Mouse (Mus musculus) heart, adult 11 months (tissue): ENCODE measurements around the gene Kcnj10.

Experiments used
- DNase-seq: peaks from one replicate; pipeline ENCODE4 v3.0.0; 2022

Gene Kcnj10

DNA sequence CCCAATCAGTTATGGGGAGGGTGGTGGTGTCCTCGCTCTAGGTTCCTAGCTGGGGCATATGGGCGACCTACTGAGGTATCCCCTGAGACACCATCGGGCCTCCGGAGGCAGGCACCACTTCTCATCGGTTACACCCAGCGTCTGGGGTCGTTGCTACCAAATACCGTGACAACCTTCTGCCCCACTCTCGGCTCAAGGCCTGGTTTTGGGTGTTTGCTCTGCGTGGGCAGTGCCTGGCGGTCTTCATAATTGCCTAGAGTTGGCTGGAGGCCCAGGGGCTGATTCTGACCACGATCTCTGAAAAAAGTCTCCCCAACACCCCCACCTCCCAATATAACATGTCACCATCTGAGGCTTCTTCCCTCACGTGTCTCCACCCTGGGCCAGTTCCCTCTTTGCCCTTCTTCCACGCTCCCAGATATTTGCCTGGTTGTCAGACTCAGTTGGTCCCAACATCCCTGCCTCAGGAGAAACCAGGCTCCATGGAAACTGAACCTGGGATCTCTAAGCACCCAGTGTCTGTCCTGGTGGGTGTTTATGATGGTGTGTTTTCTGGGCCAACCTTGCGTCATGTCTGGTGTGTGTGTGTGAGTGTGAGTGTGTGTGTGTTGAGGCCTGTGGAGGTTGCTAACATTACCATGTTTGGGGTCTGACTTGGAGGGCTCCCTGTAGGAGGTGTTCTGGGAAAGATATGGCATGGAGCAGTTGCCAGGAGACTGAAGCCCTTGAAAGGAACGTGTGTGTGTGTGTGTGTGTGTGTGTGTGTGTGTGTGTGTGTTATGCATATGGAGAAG lies 28.0 kb upstream of the Kcnj10 start:
- peak; percentile 97 for DNase-seq

DNA sequence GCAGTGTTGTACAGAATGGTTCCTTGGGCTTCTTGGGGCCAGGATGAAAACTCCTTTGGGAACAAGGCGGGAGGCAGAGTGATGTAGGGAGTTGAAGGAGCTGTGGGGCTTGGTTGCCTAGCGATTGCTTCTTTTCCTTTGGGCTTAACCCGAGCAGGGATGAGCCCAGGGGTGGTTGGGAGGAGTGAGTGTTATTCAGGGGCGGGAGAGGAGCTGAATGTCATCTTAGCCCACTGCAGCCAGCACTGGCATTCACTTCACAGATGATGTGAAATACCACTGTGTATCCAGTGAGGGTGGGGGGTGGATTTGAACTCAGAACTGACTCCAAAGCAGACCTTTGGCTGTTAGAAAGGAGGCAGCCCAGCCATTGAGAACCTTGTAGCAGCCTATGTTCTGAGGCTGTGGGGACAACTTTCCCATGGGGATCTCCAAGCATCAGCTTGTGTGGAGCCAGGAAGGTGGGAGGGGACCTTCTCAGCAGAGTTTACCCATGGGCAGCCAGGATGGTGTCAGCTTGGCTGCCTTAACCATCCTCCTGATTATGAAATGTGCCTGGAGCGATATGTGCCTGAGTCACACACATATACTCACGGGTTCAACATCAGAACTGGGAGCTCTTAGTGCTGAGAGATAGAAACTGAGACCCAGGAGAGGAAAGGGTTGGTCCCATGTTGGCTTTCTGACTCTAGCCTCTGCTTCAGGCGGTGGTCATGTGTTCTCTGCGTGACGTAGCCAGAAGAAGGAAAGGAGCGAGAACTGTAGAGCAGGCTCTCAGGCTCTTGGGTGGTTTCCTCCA lies 27.2 kb upstream of the Kcnj10 start:
- peak; percentile 96 for DNase-seq

DNA sequence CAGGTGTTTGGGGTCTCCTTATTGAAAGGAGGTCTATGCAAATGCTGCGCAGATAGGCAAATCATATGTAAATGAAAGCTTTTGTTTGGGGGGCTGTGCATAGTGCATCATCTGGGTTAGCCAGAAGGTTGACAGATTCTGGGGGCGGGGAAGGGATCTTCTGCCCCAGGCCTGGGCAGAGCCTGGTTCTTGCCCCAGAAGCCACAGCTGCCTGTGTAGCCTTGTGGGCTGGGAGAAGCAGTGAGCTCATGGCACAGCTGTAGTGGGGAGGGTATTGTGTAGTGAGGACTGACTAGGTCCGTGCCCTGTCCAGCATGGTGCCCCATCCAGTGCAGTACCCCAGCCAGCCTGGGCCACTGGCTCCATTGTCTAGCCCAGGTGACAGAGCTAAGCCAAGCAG lies 26.1 kb upstream of the Kcnj10 start:
- DNase-seq, result peak; percentile 93

DNA sequence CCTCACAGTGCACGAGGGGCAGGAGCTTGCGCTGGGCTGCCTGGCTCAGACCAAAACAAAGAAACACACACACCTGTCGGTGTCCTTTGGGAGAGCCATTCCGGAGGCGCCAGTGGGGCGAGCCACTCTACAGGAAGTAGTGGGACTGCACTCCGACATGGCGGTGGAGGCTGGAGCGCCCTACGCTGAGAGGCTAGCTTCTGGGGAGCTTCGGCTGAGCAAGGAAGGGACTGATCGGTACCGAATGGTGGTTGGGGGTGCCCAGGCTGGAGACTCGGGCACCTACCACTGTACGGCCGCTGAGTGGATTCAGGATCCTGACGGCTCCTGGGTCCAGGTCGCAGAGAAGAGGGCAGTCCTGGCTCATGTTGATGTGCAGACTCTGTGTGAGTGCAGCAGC lies 23.6 kb upstream of the Kcnj10 start:
- DNase-seq, result no peak

DNA sequence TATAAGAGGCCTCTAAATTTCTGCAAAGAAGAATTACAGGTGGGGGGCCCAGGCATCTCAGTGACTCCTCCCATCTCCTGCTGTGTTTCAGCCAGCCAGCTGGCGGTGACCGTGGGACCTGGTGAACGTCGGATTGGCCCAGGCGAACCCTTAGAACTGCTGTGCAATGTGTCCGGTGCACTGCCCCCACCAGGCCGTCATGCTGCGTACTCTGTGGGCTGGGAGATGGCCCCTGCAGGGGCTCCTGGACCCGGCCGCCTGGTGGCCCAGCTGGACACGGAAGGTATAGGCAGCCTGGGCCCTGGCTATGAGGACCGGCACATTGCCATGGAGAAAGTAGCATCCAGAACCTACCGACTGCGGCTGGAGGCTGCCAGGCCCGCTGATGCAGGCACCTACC lies 23.1 kb upstream of the Kcnj10 start:
- no peak for DNase-seq

DNA sequence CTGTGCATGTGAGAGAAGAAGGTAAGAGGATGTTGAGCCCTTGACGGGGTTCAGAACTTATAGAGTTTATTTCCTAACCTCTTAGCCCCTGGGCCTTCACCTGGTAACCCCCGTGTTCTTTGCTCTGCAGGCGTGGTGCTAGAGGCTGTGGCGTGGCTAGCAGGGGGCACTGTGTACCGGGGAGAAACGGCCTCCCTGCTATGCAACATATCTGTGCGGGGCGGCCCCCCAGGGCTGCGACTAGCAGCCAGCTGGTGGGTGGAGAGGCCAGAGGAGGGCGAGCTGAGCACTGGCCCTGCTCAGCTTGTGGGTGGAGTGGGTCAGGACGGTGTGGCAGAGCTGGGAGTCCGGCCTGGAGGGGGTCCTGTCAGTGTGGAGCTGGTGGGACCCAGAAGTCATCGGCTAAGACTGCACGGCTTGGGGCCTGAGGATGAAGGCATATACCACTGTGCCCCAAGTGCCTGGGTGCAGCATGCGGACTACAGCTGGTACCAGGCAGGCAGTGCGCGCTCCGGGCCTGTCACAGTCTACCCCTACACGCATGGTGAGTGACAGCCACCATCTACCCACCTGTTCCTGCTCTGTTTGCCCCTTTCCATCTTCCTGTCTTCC lies 22.5 kb upstream of the Kcnj10 start:
- DNase-seq, result no peak

DNA sequence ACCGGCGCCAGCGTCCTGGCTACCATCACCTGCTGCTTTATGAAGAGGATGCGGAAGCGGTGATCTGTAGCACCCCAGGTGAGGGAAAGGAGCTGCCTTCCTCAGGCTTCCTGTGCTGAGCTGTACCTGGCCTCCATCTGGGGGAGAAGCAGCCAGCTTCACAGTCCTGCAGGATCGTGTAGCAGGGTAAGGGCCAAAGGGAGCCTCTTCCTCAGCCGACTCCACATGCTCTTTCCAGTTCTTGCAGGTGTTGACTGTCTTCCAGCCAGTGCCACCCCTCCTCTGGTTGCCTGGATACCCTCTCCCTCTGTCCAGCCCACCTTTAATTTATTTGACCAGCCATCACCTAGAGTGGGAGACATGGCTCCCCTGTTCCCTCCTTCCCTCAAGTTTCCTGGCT lies 21.7 kb upstream of the Kcnj10 start:
- no peak for DNase-seq

DNA sequence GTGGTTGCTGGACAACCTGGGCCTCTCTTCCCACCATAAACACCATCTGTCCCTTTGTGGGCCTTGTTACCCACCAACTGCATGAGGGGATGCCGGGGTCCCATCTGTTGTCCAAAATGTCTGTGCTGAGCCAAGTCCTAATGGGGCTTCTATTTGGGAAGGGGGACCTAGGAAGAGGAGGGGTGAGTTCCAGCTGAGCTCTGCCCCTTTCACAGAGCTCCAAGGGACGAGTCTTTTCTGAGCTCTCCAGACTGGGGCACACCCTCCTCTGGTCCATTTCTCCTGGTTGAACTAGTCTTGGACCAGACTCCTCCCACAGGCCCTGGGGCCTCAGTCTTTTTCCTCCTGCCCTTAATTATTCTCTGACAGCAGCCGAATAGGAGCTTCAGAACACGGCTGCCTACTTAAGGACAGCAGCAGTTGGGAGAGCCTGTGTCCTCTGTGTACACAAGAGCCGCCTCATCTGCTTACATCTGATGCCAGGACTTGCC lies 21.0 kb upstream of the Kcnj10 start:
- no peak for DNase-seq

DNA sequence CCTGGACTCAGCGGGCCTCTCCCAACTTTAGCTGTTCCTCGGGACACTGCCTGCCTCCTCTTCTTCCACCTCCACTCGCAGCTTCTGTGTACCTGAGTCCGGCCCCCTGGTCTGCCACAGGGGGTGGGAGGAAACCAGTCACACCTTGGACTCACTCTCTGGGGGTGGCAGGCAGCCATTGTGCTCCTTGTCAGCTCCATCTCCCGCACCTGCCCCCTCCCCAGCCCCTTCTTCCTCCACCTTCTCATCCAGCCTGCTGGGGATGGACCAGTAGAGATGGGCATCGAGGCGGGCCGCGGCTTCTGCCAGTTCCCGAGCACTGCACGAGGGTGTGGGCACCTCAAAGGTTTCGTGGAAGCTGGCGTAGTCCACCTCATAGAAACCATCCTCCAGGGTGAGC lies 18.3 kb upstream of the Kcnj10 start:
- no peak for DNase-seq

DNA sequence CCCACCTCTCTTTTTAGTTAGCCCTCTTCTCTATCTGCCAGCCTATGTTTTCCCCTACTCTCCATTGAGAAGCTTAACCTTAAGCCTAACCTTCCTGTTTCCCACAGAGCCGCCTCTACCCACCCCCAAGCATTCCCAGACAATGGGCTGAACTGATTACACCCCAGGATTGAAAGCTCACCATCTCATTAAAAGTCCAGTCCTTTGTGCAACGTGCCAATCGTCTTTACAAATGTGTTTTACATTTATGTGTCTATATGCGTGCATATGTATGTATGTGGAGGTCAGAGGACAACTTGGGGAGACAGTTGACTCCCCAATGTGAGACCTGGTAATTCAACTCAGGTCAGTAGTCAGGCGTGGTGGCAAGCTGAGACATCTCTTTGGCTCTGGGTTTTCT lies 17.7 kb upstream of the Kcnj10 start:
- DNase-seq, result no peak

DNA sequence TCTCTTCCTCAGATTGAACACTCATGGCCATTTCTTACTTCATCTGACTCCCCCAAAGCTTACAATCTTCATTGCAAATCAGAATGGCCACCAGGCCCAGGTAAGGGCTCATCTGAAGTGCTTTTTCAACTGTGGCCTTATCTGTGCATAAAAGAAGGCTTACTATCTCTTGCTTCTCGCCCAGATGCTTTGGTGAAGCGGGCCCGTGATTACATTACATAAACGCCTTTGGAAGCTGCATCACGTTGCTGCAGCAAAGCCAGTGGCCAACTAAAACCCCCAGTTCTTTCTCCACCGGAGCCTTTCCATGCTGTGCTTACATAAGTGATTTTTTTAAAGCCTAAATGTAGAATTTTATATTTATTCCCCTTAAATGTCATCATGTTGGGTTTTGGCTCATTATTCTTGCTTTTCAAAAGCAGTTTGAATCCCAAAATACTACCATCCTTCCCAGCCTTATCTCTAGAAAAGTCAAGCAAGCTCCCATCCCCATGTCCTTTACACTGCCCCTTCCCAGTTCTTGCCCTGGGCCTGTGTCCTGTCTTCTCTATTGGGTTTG lies 17.1 kb upstream of the Kcnj10 start:
- DNase-seq, result no peak

DNA sequence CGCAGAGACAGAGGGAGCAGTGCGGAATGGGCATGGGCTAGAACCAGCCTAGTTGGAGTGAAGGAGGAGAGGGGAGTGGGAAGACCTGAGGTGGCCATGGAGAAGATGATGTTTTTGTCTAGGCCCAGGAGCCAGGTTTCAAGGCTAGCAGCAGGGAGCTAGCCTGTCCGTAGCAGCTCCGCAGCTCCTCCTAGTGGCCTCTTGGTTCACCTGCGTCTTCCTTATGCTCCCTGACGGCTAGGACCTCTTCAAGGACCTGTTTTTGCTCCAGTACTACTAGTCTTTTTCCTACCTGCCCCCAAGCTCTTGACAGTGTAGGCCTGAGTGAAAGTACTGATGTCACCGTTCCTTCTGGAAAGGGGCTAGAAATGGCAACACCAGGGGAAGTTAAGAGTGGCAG lies 16.3 kb upstream of the Kcnj10 start:
- peak; percentile 96 for DNase-seq

DNA sequence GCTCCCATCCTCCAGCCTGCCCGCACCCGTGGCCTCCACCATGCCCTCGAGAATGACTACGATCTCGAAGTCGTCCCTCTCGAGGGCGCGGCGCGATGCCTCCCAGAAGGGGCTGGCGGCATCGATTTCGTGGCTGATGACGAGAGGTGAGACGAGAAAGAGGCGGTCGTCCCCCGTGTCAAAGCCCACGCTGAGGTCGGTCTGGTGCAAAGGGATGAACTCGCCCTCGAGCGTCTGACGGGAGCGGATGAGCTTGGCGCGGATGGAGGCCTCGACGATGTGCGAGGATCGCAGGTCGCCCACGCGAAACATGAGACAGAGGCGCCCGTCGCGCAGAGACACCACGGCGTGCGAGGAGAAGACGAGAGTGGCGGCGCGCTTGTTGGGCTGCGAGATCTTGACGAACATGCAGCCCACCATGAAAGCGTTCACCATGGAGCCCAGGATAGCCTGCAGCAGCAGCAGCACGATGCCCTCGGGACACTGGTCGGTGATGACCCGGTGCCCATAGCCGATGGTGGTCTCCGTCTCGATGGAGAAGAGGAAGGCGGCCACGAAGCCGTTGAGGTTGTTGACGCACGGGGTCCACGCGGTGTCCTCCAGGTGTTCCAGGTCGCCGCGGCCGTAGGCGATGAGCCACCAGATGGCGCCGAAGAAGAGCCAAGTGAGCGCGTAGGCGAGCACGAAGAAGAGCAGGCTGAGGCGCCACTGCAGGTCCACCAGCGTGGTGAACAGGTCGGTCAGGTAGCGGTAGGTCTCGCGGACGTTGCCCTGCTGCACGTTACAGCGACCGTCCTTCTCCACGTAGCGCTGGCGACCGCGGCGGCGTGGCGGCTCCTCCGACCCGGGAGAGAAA lies 15.1 kb upstream of the Kcnj10 start:
- no peak for DNase-seq

DNA sequence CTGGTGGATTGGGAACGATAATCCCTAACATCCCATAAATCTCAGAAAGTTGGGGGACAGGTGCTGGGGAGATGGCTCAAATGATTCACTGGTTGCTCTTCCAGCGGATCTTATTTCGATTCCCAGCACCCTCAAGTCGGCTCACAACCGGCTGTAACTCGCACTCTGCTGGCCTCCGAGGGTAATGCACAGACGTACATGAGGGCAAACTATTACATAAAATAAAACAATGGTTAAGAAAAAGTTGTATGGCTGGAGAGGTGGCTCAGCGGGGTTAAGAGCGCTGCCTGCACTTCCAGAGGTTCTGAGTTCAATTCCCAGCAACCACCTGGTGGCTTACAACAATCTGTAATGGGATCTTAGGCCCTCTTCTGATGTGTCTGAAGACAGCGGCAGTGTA lies 14.3 kb upstream of the Kcnj10 start:
- DNase-seq, result no peak

DNA sequence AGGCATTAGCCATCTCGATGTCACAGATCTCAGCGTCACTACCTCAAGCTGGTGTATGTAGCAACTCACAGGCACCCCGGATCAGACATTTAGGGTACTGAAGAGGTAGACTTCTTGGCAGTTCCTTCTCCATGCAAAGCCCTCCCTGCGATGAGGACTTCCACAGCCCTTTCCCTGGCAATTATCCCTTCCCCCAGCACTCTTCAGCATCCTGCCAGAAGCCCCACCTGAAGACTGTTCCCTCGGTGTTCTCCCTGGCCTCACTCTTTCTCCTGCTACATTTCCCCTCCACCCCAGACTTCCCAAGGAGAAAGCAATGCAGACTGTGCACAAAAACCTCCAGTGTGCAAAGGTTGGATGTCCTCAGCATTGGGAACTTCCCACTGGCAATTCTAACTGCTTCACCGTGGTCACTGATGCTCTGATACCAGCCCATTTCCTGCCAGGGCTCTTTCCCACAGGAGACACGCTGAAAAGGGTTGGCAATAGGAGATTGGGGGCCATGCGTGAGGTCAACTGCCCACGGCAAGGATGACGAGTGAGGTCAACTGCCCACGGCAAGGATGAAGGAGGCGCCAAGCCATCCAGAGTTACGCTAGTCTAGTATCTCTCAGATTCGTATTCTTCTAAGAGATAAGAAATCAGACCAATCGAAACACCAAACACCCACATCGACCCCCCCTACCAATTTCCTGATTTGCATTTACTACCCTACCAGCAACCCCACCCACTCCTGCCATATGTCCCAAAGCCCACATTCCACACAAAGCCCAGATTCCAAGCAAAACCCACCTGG lies 13.6 kb upstream of the Kcnj10 start:
- no peak for DNase-seq

DNA sequence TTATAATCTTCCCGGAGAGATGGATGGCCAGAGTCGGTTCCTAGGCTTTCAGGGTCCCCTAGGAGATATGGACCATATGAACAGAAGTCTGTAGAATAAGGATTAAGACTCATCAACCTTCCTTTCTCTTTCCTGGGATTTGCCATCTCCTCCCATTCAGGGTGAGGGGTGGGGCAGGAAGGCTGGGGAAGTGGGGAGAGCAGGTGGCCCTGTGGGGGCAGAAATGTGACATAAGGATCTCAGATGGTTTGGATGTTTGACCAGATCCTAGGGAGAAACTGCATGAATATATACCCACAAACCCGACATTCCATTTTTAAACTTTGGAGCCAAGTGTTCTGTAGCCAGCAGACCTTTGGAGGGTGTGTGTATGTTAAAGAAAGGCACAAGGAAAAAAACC lies 13.0 kb upstream of the Kcnj10 start:
- DNase-seq, result no peak

DNA sequence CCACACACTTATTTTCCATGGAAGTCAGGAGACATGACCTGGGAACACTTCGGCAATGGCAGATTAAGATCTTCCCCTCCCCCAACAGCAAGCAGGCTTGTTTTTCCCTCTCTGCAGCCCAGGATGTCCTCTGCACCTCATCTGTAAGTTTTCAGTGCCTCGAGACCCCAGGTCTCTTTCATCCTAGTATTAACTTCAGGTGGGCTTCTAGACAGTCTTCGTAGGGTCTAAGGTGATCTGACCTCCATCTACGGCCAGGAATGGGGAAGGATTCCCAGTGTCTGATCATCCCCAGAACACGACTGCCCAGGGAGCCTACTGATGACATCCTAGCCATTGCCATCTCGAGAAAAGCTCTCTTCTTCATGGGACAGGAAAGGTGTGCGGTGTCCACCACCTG lies 12.5 kb upstream of the Kcnj10 start:
- DNase-seq, result no peak

DNA sequence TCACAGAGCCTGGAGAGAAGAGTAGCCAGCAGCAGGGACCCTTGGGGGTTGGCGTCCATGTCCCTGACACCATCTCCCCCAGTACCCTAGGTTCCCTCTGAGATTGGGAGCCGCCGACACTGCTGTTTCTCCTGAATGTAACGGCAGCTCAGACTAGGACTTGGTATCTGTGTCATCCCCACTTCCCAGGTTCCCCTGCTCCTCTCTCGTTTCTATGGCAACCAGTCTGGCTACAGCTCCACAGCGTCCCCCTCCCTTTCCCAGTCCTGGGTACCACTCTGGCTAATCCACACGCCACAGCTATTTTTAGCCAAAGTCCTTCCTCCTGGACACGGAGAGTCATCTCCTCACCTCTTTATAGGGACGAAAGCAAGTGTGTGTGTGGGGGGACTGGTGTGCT lies 11.9 kb upstream of the Kcnj10 start, which contains the start of gene Kcnj9:
Gene Kcnj9 (minus strand): TSS at position 188 of the 400 bp plus-strand sequence.
- no peak for DNase-seq

DNA sequence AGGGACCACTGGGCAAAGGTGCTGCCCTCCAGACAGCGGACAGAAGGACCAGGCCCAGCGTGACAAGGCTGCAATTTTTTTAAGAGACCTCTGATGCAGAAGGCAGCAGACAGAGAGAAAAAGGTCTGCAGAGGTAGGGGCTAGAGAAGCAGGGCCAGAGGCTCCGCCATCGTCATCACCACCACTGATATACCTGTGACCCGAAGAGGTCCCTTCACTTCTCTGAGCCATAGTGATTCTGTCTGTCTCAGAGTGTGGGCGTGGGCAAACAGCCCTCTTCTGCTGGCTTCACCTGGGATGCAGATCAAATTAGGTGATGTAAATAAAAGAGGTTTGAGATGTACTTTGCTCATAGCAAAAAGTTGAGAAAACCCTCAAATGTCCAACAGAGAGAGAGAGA lies 11.4 kb upstream of the Kcnj10 start:
- no peak for DNase-seq

DNA sequence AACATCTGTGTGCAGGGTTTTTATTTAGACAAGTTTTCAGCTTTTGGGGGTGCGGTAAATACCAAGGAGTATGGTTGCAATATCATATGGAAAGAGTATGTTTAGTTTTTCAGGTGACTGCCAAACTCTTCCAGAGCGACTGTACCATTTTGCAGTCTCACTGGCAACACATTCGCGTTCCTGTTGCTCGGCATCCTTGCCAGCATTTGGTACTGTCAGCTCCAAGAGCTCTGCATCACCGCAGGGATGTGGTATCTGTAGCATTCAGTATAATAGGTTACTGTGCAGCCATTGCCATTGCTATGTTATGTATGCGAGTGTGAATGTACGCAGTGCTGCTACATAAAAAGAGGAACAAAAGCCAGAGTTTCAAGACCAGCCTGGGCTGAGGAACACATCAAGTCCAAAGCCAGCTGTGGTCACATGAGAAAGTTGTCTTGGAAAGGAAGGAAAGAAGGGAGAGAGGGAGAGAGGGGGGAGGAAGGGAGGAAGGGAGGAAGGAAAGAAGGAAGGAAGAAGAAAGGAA lies 9.5 kb upstream of the Kcnj10 start:
- no peak for DNase-seq

DNA sequence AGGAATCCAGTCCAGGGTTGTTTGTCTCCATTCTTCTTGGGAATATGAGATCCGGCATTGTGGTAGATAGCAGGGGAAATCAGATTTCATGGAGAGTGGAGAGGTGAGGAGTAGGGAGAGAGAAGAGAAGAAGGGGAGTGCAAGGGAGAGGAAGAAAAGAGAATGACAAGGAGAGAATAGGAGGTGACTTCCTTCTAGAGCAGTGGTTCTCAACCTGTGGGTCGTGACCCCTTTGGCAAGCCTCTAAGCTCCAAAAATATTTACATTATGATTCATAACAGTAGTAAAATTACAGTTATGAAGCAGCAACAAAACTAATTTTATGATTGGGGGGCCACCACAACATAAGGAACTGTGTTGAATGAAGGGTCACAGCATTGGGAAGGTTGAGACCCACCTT lies 8.1 kb upstream of the Kcnj10 start:
- DNase-seq, result no peak
